Mouse (Mus musculus) CD8-positive naive resting alpha-beta T cell, adult 57 days (primary cell): ENCODE data around the gene Olfr668. TPM values are rescaled to one million over a fixed set of nuclear protein-coding genes. Genes with fewer than 3 reads are reported as not detected.

Source experiments
- total RNA-seq: library from RNA; stranded (reverse); gene quantifications from one replicate; pipeline ENCODE4 v1.2.4, GENCODE M21; 2023

Olfr668 gene
- total RNA-seq: not detected

GRCm38 (mm10) chr7:104927957-104928356, at the start of gene Olfr668:
Gene Olfr668, minus strand, starts transcription at chr7:104928057.

GRCm38 (mm10) chr7:104962520-104962919, 34.7 kb upstream of the Olfr668 start, which contains the start of gene Olfr670:
Gene Olfr670, minus strand, starts transcription at chr7:104962620.

GRCm38 (mm10) chr7:104933940-104934339, 6.1 kb upstream of the Olfr668 start, which contains the start of gene Olfr669:
Gene Olfr669, plus strand, starts transcription at chr7:104934240.

GRCm38 (mm10) chr7:104921382-104921781, 6.5 kb downstream of the Olfr668 start, which contains the start of gene Olfr667:
Gene Olfr667, minus strand, starts transcription at chr7:104921482.

GRCm38 (mm10) chr7:104895852-104896251, 32.0 kb downstream of the Olfr668 start, which contains the start of gene Olfr666:
Gene Olfr666, minus strand, starts transcription at chr7:104895952.

GRCm38 (mm10) chr7:104877731-104878130, 50.1 kb downstream of the Olfr668 start, which contains the start of gene Olfr665:
Gene Olfr665, plus strand, starts transcription at chr7:104878031.

Other genes with a start within 250 kb of the Olfr668 start
- gene Olfr661, start 241.6 kb downstream of the Olfr668 start, total RNA-seq: not detected
- gene Usp17le, start 150.6 kb downstream of the Olfr668 start, total RNA-seq: not detected
- not detected for gene Usp17lb, start 85.5 kb downstream of the Olfr668 start, total RNA-seq
- not detected for gene Usp17la, start 71.0 kb downstream of the Olfr668 start, total RNA-seq
- not detected for gene Olfr665, start 50.0 kb downstream of the Olfr668 start, total RNA-seq
- gene Olfr666, start 32.1 kb downstream of the Olfr668 start, total RNA-seq: not detected
- gene Olfr667, start 6.6 kb downstream of the Olfr668 start, total RNA-seq: not detected
- not detected for gene Olfr669, start 6.2 kb upstream of the Olfr668 start, total RNA-seq
- gene Olfr670, start 34.6 kb upstream of the Olfr668 start, total RNA-seq: not detected
- gene Olfr671, start 51.1 kb upstream of the Olfr668 start, total RNA-seq: not detected
- gene Olfr672, start 74.0 kb upstream of the Olfr668 start, total RNA-seq: not detected
- gene Olfr675, start 100.4 kb upstream of the Olfr668 start, total RNA-seq: not detected
- gene Olfr676, start 104.6 kb upstream of the Olfr668 start, total RNA-seq: not detected
- not detected for gene Olfr677, start 123.3 kb upstream of the Olfr668 start, total RNA-seq
- not detected for gene Olfr678, start 136.4 kb upstream of the Olfr668 start, total RNA-seq
- gene Olfr679, start 153.1 kb upstream of the Olfr668 start, total RNA-seq: not detected
- gene Olfr680-ps1, start 164.8 kb upstream of the Olfr668 start, total RNA-seq: not detected
- gene Olfr681, start 188.8 kb upstream of the Olfr668 start, total RNA-seq: not detected
- gene Olfr683, start 219.0 kb upstream of the Olfr668 start, total RNA-seq: not detected
- not detected for gene Olfr684, start 235.6 kb upstream of the Olfr668 start, total RNA-seq